Mouse (Mus musculus): ENCODE data around the gene Olfr398.

Gene Olfr398

DNA sequence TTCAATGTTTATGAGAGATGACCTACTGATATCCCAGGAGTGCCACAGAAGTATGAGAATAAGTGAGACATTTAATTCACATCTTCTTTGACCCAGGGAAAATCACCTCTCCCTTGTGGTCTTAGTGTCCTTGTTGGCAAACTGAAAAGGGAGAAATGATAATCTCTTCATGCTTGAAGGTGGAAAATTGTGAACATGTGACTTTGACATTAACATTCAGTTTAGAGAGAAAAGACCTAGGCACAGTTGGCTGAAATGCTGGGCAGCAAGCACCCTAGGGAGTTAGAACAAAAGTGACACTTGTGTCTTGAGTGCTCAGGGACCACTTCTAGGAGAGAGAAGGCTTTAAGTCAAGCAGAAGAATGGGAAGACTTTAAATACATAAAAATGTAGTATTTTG is at the start of gene Olfr398:
Olfr398 (minus strand) TSS at position 101 of the 400 bp plus-strand sequence.
- no peak for DNase-seq (ENCODE audit: low spot score in 2 of 2)

DNA sequence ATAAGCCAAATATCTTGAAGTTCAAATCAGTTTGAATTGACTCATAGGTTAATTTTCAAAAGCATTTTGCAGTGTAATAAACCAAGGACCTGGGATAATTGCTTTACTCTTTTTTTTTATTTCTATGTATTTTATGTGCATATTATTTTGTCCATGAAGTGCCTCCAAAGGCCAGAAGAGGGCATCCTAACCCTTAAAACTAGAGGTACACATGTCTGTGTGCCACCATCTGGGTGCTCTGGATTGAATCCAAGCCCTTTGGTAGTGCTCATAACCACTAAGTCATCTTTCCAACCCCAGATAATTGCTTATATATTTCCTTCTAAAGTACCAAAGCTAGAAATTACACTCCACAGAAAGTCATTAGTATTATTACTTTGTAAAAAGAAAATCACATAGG is 2.9 kb upstream of the Olfr398 start:
- DNase-seq (ENCODE audit: low spot score in 2 of 2), result no peak

DNA sequence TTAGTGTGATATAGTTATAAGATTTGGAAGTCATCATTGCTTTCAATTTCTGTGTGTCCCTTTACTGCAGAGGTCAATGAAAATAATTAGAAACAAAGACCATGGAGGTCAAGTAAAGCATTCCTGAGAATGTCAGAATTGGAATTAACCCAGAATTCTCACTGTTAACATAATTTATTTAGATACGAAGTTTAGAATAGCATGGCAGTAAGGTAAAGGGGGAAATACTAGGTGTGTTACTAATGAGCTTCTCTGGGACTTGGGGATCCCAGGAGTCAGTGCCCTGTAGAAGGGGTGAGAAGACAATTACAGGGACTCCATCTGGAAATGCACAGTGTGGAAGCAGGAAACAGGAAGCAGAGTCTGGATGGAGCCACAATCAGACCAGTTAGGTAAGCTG is 29.7 kb downstream of the Olfr398 start, which contains the start of gene Olfr397:
Olfr397 (plus strand) TSS at position 301 of the 400 bp plus-strand sequence.
- no peak for DNase-seq (ENCODE audit: low spot score in 2 of 2)

DNA sequence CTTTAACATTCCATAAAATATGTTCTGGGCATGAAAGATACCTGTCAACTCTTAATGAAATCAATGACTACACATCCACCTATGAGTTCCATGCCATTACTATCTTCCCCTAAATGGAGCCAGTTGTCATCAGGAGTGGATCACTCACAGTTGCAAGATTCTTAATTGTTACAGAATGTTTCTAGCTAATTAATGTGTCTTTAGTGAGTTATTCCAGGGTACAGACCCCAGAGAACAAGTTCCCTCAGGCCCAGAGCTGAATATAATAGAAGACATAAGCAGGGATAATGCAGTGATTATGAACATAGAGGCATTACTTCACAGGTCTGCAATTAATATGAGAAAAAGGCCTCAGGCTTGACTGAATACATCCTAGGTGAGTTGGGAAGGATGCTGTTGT is 53.8 kb downstream of the Olfr398 start, which contains the start of gene Olfr23:
Olfr23 (plus strand) TSS at position 301 of the 400 bp plus-strand sequence.
- DNase-seq (ENCODE audit: low spot score in 2 of 2), result no peak

Measured in frontal cortex, postnatal 36 days (tissue).